Mouse (Mus musculus) stomach, postnatal 0 days (tissue): Measurements from ENCODE around the gene Slc35b1.

ENCODE experiments used
- CTCF ChIP-seq: IDR thresholded peaks from 2 replicates; pipeline ENCODE4 v1.5.1; 2016; ENCODE audit warnings: antibody characterized with exemption, low read depth, mild to moderate bottlenecking, moderate library complexity
- EP300 ChIP-seq: optimal IDR thresholded peaks from 2 replicates; pipeline ENCODE3; 2016; ENCODE audit warnings: antibody characterized with exemption

GRCm38 (mm10) chr11:95396548-95396947, 12.1 kb downstream of the Slc35b1 start:
- no peak for TF ChIP-seq CTCF
- no peak for TF ChIP-seq EP300
